Mouse (Mus musculus) megakaryocyte, adult 5-6 weeks (primary cell): ENCODE measurements around the gene Hist1h4b. TPM values are rescaled to one million over a fixed set of nuclear protein-coding genes. Genes with fewer than 3 reads are reported as not detected.

ENCODE experiments used
- ATAC-seq: 2 replicates; pipeline ENCODE4 v1.8.0; 2016; ENCODE audit warnings: mild to moderate bottlenecking, inconsistent platforms; ENCODE audit not compliant: poor library complexity, severe bottlenecking
- total RNA-seq, 2 experiments: library from RNA; stranded (forward) in 1 of 2; stranded (reverse) in 1 of 2; fragments of 153-499, 151-499 nt in 1 of 2; fragments of 221-1000, 200-1000 nt in 1 of 2; gene quantifications; 2 replicates each; pipeline versions ENCODE4 v1.2.3 to v1.2.4; 2015 to 2017

Gene Hist1h4b
- total RNA-seq (2015) (64.8 and 95.3 TPM in 2 replicates), total RNA-seq (2017) (562 and 732 TPM in 2 replicates)

DNA sequence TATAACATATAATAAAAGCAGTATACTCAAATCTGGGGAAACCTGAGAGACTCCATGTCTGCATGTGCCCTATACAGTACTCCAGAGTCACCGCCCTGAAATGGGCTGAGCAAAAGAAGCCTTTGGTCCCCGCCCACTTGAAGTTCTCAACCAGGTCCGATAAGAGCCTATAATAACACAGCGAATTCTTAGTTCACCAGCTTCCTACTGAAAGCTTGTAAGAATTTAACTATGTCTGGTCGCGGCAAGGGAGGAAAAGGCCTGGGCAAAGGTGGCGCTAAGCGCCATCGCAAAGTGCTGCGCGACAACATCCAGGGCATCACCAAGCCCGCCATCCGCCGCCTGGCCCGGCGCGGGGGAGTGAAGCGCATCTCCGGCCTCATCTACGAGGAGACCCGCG, at the start of gene Hist1h4b:
Gene Hist1h4b, plus strand, starts transcription at position 224 of the 400 bp plus-strand sequence.
- ATAC-seq: peak; percentile 50

DNA sequence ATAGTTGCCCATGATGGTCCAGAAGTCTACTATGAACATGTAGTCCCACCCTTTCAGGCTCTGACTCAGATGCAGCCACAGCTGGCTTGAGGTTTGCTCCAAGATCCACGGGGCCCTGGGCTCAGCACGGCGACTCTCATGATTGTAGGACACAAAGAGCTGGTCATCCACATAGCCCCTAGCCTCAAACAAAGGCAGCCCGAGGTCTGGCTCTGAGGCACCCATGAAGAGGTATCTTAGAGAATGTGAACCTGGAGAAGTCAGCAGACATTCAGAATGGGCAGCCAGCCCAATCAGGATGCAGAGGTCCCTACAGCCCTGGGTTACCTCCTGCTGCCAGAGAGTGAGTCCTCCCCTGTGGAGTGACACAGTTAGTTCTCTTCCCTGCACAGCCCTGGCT, 48.8 kb upstream of the Hist1h4b start:
- no peak for ATAC-seq

DNA sequence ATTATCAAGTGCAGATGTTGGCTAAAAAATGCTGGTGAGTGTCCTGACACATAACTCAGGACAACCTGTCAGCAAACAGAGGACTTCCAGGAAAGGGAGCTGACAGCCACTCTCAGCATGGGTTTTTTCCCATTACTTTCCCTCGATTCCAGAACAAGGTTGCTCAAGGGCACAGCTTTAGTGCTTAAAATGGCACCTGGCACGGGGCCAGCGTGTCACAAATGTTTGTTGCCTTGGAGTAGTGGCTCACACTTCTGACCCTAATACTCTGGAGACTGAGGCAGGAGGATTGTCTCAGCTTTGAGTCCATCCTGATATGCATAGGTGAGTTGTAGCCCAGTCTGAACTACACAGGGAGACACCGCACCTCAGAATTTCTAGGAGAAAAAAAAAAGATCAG, 48.2 kb upstream of the Hist1h4b start:
- no peak for ATAC-seq

DNA sequence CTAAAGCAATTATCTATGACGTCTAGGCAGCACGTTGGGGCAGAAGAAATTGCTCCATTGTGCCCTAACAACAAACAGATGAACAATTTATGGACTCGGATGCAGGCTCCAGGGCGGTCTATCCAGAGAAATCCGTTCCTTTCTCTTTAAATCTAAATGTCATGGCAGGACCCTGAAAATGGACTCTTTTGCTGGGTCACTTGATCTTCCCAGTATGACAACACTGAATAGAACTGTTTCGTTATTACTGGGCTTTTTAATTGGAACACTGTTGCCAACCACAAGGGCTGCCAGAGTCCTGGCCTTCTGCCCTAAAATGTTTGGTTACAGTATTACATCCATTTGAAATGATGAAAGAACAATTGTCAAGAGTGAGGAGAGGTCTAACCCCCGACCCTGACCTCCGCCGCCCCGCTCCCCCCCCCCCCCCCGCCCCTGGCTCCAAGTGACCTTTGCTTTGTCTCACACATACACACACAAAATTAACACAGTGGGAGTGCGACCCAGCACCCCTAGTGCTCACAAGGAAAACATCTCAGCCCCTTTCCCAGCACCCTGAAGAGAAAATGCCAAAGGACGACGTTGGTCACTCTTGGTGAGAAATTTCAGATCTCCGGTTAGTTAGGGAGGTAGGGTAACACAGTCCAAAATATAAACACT, 47.0 kb upstream of the Hist1h4b start:
- peak; percentile 4; the same call in 1 of the 2 replicates for ATAC-seq

DNA sequence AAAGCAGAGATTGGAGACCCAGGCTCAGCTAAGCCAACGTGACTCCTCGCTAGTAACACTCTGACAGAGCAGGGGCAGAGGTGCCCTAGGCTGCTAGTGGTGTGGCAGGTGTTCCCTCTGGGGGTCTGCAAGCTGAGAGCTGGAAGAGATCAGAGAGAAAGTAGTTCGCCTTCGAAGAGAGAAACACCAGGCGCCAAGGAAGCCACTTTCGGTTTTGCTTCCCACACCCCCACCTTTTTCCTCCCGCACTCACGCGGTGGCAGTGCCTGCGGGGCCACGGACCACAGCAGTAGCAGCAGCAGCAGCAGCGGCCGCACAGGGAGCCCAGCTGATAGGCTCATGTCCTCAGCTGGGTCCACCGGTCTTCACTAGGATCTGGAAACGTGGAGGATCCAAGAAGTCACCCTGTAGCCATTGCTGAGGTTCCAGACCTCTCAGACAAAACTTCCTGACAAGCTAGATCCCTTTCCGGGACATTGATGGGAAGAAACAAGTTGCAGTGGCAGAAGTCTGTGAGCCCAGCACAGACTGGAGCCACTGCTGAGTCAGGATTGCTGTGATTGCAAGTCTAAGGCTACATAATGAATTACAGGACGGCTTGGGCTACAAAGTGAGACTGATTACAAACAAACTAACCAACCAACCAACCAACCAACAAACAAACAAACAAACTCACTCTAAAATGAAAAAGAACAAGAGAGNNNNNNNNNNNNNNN, 46.3 kb upstream of the Hist1h4b start, which contains the start of gene Hfe:
Gene Hfe, minus strand, starts transcription at position 481 of the 716 bp plus-strand sequence.
- ATAC-seq: peak; percentile 86

DNA sequence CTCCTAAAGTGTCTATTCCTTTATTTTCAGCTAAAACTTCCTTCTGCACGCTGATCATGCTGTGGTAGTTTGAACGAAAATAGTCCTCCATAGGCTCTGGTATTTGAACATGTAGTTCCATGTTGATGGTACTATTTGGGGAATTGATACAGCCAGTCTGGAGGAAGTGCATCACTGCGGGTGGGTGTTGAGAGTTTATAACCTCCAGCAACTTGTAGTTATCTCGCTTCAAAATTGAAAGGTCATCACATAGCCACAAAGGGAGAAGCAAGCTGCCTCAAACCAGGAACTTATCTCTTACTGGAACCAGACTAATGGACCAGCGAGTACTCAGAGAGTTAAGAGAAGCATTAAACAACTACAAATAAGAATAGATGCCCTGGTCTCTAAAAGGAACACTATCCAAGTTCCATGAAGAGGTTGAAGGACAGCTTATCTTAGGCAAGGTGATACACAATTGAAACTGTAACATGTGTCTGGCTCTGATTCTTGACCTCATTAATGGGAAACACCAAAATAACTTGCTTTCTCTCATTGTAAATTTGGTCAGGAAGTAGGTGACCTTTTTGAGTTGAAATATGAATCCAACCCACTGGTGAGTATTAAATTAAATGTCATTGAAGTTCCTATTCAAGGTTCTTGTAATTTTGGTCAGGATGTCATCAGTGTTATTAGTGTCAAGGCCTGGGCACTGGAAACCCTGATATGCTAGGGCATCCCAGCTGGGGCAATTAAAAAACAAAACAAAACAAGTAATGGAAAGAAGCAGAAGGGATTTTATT, 40.4 kb upstream of the Hist1h4b start:
- ATAC-seq: peak; percentile 74

DNA sequence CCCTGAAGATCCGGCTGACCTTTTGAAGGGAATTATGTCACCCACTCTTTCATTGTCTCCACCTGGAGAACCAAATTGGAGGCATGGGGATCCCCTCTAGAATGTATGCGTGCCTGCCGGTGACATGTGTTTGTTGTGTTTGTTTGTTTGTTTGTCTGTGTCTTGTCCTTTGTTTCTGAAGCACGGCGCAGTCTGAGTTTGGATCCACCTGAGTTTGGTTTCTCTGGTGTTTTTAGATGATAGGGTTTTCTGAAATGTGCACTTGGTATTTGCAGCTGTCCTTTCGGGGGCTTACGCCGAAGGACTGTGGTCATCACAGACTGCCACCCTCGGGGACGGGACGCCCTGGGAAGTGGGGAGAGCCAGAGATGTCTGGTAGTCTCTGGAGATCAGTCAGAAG, 39.6 kb upstream of the Hist1h4b start:
- no peak for ATAC-seq

DNA sequence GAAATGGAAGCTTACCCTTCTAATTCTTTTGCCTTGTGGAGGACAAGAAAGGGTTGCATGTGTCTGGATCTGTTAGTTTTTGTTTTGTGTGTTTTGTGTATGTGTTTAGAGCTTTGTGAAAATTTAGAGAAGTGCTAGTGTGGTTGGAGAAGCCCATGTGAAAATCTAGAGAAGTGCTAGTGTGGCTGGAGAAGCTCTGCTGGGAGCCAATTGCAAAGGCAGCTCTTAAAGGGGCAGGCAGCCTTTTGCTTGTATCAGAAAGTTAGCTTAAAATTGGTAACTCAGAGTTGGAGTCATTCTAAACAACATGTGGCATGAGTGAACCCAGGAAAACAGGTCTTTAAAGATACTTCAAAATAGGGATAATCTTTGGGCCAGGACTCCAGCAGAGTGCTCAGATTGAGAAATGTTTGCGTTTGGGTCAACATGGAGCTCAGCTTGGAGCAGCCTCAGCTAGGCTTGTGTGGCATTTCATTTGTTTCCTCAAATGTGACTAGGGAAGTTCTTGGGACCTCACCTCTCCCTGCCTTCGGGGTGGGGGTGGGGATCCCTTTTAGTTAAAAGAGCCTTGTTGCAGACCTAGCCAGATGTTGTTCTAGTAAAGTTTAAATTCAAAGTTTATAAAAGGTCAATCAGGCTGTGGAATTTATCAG, 39.1 kb upstream of the Hist1h4b start:
- peak; percentile 52; the same call in 1 of the 2 replicates for ATAC-seq

DNA sequence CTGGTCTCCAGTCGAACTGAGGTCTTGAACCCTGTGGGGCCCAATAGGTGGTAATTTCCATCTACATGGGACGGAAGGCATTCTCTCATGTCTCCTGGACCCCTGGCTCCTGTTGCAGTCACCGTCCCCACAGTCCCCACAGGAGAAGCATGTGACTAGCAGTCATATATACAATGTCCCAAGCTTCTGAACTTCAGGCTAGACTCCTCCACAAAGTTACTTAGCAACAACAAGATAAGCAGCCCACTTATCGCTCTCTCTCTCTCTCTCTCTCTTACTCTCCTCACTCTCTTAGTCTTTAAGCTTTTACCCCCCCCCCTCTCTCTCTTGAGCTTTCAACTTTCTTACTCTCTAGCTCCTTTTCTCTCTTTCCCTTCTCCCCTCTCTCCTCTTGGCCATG, 32.6 kb upstream of the Hist1h4b start:
- no peak for ATAC-seq

DNA sequence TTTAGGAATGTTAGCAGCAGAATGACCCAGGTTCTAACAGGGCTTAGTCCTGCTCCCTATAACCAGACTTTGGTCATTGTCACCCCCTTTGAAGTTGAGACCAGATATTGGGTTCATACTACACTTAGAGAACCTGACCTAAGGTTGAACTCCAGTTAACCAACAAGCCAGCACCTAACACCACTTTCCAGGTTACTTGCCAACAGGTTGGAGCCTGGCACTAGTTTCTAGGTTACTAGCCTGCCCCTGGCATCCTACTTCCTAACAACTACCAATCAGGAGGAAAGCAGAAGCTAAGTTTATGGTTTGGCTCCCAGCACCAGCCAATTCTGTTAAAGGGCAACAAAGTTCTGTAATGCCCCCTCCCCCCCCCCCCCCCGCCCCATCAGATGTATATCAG, 31.6 kb upstream of the Hist1h4b start:
- ATAC-seq: no peak

DNA sequence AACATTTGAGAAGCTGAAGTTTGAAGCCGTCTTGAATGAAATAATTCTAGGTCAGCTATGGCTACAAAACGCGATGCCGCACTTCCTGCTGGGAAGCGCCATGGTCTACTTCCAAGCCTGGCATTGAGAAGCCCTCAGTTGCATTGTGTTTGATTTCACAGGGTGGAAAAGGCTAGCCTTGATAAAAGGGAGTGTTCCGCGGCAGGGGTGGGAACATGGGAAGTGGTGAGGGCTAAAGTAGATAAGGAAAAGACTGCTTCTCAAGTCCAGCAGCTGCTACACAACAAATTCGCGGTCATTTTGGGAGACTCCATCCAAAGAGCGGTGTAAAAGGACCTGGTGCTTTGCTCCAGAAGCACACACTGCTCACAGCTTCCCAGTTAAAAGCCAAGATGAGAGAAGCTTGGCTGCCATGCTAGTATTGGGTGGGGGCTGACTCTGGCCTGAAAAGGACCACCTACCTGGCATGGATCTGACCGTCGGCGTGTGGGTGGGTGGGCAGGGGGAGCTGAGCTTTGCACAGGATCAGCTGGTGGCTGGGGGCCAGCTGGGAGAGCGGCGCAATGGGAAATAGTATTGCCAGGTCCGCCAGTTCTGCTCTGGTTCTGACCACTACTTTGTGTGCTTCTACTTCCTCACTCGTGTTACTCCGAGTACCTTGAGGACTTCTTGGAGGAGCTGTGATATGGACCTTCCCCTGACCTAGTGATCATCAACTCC, 28.2 kb upstream of the Hist1h4b start:
- peak; percentile 54; the same call in 1 of the 2 replicates for ATAC-seq

DNA sequence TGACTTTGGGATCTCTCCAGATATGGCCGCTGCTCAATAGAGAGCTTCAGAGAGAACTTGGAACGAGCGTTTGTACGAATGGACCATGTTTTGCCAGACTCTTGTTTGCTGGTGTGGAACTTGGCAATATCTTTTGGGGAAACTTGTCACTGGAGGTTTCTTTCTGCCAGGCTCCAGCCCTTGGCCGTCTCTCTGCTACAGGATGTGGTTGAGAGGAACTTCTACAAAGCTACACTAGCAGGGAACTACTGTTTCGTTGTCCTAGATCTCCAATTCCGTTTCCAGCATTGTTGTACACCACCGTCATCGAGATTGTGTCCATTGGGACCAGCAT, 27.7 kb upstream of the Hist1h4b start:
- peak; percentile 70 for ATAC-seq

DNA sequence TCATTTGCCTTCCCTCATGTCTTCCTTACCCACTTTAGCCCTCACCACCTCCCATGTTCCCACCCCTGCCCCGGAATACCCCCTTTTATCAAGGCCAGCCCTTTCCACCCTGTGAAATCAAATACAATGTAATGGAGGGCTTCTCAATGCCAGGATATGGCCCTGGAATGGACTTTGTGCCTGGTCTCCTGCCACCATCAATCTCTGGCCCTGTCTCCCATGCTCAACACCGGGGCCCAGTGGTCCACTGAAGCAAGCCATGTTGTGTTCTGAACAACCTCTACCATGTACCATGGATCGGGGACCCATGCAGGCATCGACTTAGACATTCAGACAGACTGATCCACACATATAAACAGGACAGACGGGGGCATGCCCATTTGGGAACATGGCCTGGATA, 27.1 kb upstream of the Hist1h4b start:
- ATAC-seq: no peak

DNA sequence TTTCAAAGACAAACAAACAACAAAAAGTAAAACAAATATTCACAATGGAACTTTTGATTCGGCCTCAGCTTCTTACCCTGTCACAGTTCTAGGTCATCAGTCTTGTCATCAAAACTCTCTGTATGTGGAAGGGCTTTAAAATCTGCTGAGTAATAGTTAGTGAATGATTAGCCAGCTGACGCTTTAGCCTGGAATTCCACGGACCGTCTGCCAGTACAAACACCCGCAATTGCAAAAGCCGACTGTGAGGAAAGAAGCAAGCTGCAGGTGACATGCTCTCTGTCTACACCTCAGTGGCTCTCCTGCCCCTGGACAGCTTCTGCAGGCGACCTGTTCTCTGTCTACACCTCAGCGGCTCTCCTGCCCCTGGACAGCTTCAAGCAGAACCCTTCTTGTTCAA, 26.3 kb upstream of the Hist1h4b start:
- no peak for ATAC-seq

DNA sequence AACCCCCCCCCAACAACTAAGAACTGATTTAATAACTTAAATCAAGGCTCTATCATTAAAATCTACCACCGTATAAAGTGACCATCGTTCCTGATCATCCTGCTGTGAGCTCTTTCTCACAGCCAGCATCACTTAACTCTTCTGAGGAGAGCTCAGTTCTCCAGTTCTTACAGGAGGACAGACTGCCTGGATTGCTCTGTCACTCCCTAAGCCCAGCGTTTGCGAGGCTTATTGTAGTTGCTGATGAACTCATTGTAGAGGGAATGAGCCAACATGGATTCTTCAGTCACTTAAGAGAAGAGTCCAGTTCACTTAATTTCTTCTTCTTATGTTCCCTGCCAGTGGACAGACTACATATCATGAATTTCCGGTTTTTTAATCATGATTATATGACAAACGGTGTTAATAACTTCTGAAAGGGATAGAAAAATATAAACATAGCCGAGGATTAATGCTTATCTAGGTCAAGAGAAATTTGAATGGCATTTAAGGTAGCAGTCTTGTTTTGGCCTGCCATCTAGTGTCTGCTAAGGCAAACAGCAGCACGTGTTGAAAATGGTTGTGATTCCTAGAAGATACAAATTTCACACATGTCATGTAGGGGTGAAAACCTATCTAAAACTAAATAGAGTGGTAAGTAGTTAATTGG, 24.5 kb upstream of the Hist1h4b start:
- peak; percentile 80 for ATAC-seq

DNA sequence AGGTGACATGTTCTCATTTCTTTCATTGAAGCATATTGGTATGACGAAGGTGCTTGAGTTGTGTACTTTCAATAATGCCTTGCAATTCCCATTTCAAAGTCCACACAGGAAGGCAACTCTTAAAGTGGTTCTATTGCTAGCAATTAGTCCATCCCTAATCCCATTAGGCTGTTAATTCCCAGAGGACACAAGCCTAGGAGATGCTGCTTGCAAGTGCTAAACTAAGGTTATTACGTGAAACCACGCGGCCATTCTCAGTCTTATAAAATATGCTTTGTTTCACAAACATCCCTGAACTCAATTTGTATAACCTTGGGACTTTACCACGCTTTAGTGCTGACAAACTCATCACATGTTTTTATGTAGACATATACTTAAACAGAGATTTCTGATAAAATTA, 19.7 kb upstream of the Hist1h4b start:
- no peak for ATAC-seq

DNA sequence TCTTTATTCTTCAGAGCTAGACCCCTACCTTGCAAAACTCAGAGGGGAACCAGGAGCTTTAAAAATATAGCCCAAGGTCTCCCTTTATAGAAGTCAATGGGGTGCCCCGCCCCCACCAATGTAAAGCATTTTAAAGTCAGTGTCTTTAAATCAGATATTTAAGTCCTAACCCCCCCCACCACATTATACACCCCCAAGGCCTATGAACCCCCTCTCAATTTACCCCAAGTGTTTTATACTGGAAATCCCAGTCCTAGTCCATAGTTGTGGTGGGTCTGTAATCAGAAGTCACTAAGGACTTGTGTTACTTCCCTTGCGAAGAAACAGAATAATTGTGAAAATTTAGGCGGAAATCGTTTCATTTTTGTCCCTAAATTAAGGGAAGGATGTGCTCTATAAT, 18.8 kb upstream of the Hist1h4b start:
- no peak for ATAC-seq

DNA sequence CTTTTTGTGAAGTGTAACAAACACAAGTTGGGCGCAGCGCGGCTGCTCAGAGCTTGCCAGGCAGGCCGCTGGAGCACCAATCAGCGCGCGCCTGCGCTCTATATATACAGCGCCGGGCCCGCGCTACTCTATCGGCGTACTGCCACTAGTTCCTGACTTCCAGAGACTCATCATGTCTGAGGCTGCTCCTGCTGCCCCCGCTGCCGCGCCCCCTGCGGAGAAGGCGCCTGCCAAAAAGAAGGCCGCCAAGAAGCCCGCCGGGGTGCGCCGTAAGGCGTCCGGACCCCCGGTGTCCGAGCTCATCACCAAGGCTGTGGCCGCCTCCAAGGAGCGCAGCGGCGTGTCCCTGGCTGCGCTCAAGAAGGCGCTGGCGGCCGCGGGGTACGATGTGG, 18.1 kb upstream of the Hist1h4b start, which contains the start of gene Hist1h1c:
Gene Hist1h1c, plus strand, starts transcription at position 132 of the 392 bp plus-strand sequence.
- peak; percentile 71 for ATAC-seq

DNA sequence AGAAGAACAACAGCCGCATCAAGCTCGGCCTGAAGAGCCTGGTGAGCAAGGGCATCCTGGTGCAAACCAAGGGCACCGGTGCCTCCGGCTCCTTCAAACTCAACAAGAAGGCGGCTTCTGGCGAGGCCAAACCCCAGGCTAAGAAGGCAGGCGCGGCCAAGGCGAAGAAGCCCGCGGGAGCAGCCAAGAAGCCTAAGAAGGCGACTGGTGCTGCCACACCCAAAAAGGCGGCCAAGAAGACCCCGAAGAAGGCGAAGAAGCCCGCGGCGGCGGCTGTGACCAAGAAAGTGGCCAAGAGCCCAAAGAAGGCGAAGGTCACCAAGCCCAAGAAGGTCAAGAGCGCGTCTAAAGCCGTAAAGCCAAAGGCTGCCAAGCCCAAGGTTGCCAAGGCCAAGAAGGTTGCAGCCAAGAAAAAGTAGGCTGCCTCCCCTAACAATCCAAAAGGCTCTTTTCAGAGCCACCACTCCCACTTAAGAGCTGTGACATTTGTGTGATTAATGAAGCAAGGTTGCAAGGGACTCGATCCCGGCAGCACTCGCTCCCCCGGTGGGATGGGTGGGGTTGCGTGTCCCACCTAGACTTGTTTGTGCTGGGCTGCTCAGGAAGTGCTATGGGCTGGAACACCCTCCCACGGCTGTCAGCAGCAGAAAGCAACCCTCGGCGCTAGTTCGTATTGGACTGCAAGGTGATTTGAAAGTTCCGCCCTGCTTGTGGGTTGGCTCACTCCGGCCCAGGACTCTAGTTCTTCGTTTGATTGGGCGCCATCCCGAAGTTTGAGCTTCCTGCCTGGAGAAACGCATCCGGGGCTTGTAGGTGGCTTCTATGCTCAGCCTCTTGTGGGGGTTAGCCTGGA, 17.5 kb upstream of the Hist1h4b start:
- ATAC-seq: peak; percentile 65
